Mouse (Mus musculus) embryonic facial prominence, embryonic 11.5 days (tissue): ENCODE data around the gene Agap1. TPM values are rescaled to one million over a fixed set of nuclear protein-coding genes. Genes with fewer than 3 reads are reported as not detected.

Experiments used
- ATAC-seq: fragments of 200-750 bp; cut with Nextera tagmentation; replicated peaks from 2 replicates; pipeline ENCODE4 v1.8.0; 2017; ENCODE audit warnings: low read depth; ENCODE audit not compliant: insufficient number of reproducible peaks, low FRiP score, low TSS enrichment
- DNase-seq: peaks from one replicate; pipeline ENCODE4 v3.0.0-alpha.2; 2015; ENCODE audit warnings: low spot score
- H3K27ac ChIP-seq: fragments of 300-500 bp; sonication (generic); replicated peaks from 2 replicates; pipeline ENCODE4 v1.5.1; 2014; ENCODE audit warnings: mild to moderate bottlenecking, low read depth, low read length, control low read depth
- H3K27me3 ChIP-seq: fragments of 300-500 bp; sonication (generic); 2 replicates; pipeline ENCODE4 v1.6.1; 2014; ENCODE audit warnings: mild to moderate bottlenecking, low read length, moderate library complexity, mixed read lengths; ENCODE audit not compliant: control insufficient read depth, insufficient read depth
- H3K36me3 ChIP-seq: fragments of 300-500 bp; sonication (generic); replicated peaks from 2 replicates; pipeline ENCODE4 v1.6.1; 2014; ENCODE audit warnings: low read depth, mild to moderate bottlenecking, low read length, moderate library complexity, mixed read lengths; ENCODE audit not compliant: control insufficient read depth, insufficient read depth
- H3K4me1 ChIP-seq: fragments of 300-500 bp; sonication (generic); 2 replicates; pipeline ENCODE4 v1.6.1; 2014; ENCODE audit warnings: low read length, mixed read lengths; ENCODE audit not compliant: control insufficient read depth, insufficient read depth
- H3K4me2 ChIP-seq: fragments of 300-500 bp; sonication (generic); 2 replicates; pipeline ENCODE4 v1.6.1; 2014; ENCODE audit warnings: low read depth, mild to moderate bottlenecking, control low read depth, low read length, moderate library complexity
- H3K4me3 ChIP-seq: fragments of 300-500 bp; sonication (generic); 2 replicates; pipeline ENCODE4 v1.5.1; 2014; ENCODE audit warnings: low read depth, low read length, control low read depth
- H3K9ac ChIP-seq: fragments of 300-500 bp; sonication (generic); replicated peaks from 2 replicates; pipeline ENCODE4 v1.6.1; 2014; ENCODE audit warnings: mild to moderate bottlenecking, control low read depth, low read length
- H3K9me3 ChIP-seq: fragments of 300-500 bp; sonication (generic); replicated peaks from 2 replicates; pipeline ENCODE4 v1.6.1; 2016; ENCODE audit warnings: mild to moderate bottlenecking, low read length, inconsistent platforms, mixed read lengths; ENCODE audit not compliant: control insufficient read depth
- WGBS: fragments of 180-500 bp; shearing (Covaris S2); extraction: QIAGEN DNeasy Blood & Tissue Kit; methylation state at CpG from one replicate; pipeline ENCODE4 v1.1.7; 2014; 5-methylcytosine and 5-hydroxymethylcytosine counted together
- polyA plus RNA-seq: library from polyadenylated mRNA; unstranded; fragments of >200 nt; fragmentation: Nextera tagmentation; extraction: Ambion mirVana; gene quantifications from 2 replicates; pipeline ENCODE4 v1.2.1, GENCODE M21; 2014

The Agap1 gene
- polyA plus RNA-seq, result 15.4 and 16.5 TPM in 2 replicates

- peaks cover 12% of the 10 kb centered on the region for H3K4me1 ChIP-seq
- no peaks in the 10 kb centered on the region for H3K27me3 ChIP-seq
- H3K4me2 ChIP-seq, result peak within 1 kb of the TSS; percentile 92
- peak within 1 kb of the TSS; percentile 85 for H3K27ac ChIP-seq
- ATAC-seq (peak; percentile 88), DNase-seq (peak; percentile 96)
- no peaks in the 10 kb centered on the region for H3K36me3 ChIP-seq
- peak within 1 kb of the TSS; percentile 90 for H3K9ac ChIP-seq
- under 1% methylated on average over 82 of the region's 118 CpGs for WGBS
- peak within 1 kb of the TSS; percentile 87 for H3K4me3 ChIP-seq
- no peaks in the 10 kb centered on the region; the same call in 1 of the 2 replicates for H3K9me3 ChIP-seq
These were observed at the start of gene Agap1 for GRCm38 (mm10) chr1:89454196-89455123. Agap1 (plus strand) TSS chr1:89454806.

- no peak for ATAC-seq
- no peak overlapping the region for H3K4me3 ChIP-seq
- H3K27ac ChIP-seq, result no peak overlapping the region
- H3K9me3 ChIP-seq, result no peaks in the 10 kb centered on the region
- no peaks in the 10 kb centered on the region for H3K36me3 ChIP-seq
- H3K4me2 ChIP-seq, result no peak overlapping the region
- no peak overlapping the region for H3K9ac ChIP-seq
- WGBS, result 76% methylated on average over 6 of the region's 6 CpGs
- H3K4me1 ChIP-seq, result no peaks in the 10 kb centered on the region
- H3K27me3 ChIP-seq, result no peaks in the 10 kb centered on the region
- no peak for DNase-seq
These were observed 48.6 kb upstream of the Agap1 start for GRCm38 (mm10) chr1:89405991-89406390.

GRCm38 (mm10) chr1:89407986-89408385 is 46.6 kb upstream of the Agap1 start:
- no peak overlapping the region for H3K4me2 ChIP-seq
- no peak for ATAC-seq
- H3K4me3 ChIP-seq, result no peak overlapping the region
- DNase-seq, result no peak
- 83% methylated on average over 8 of the region's 8 CpGs for WGBS
- H3K27me3 ChIP-seq, result no peaks in the 10 kb centered on the region
- H3K4me1 ChIP-seq, result no peaks in the 10 kb centered on the region
- H3K9me3 ChIP-seq, result no peaks in the 10 kb centered on the region
- no peaks in the 10 kb centered on the region for H3K36me3 ChIP-seq
- no peak overlapping the region for H3K9ac ChIP-seq
- H3K27ac ChIP-seq, result no peak overlapping the region

- 70% methylated on average over 2 of the region's 2 CpGs for WGBS
- H3K27me3 ChIP-seq, result no peaks in the 10 kb centered on the region
- no peak overlapping the region for H3K4me3 ChIP-seq
- no peaks in the 10 kb centered on the region for H3K9me3 ChIP-seq
- H3K4me2 ChIP-seq, result no peak overlapping the region
- H3K4me1 ChIP-seq, result peaks cover 2% of the 10 kb centered on the region; the same call in 1 of the 2 replicates
- ATAC-seq (no peak), DNase-seq (no peak)
- H3K27ac ChIP-seq, result no peak overlapping the region
- no peaks in the 10 kb centered on the region for H3K36me3 ChIP-seq
- H3K9ac ChIP-seq, result no peak overlapping the region
These were observed 41.5 kb upstream of the Agap1 start for GRCm38 (mm10) chr1:89413122-89413521.

- H3K9me3 ChIP-seq, result no peaks in the 10 kb centered on the region
- peaks cover 2% of the 10 kb centered on the region; the same call in 1 of the 2 replicates for H3K4me1 ChIP-seq
- no peak for DNase-seq
- no peak overlapping the region for H3K9ac ChIP-seq
- H3K4me2 ChIP-seq, result no peak overlapping the region
- 76% methylated on average over 9 of the region's 9 CpGs for whole genome bisulfite sequencing
- H3K27me3 ChIP-seq, result no peaks in the 10 kb centered on the region
- H3K36me3 ChIP-seq, result no peaks in the 10 kb centered on the region
- no peak overlapping the region for H3K27ac ChIP-seq
- H3K4me3 ChIP-seq, result no peak overlapping the region
- ATAC-seq, result no peak
These were observed 40.0 kb upstream of the Agap1 start for GRCm38 (mm10) chr1:89414563-89414962.

GRCm38 (mm10) chr1:89416929-89417328 is 37.7 kb upstream of the Agap1 start:
- H3K4me2 ChIP-seq, result no peak overlapping the region
- 60% methylated on average over 5 of the region's 5 CpGs for WGBS
- H3K27me3 ChIP-seq, result no peaks in the 10 kb centered on the region
- peaks cover 2% of the 10 kb centered on the region; the same call in 1 of the 2 replicates for H3K4me1 ChIP-seq
- no peak overlapping the region for H3K9ac ChIP-seq
- H3K4me3 ChIP-seq, result no peak overlapping the region
- H3K9me3 ChIP-seq, result no peaks in the 10 kb centered on the region
- H3K36me3 ChIP-seq, result no peaks in the 10 kb centered on the region
- H3K27ac ChIP-seq, result no peak overlapping the region
- DNase-seq (no peak), ATAC-seq (no peak)

- Histone ChIP-seq H3K9ac (no peak overlapping the region), H3K36me3 (no peaks in the 10 kb centered on the region), H3K4me3 (no peak overlapping the region), H3K4me2 (no peak overlapping the region), H3K27me3 (no peaks in the 10 kb centered on the region), H3K27ac (no peak overlapping the region), H3K9me3 (no peaks in the 10 kb centered on the region), H3K4me1 (no peaks in the 10 kb centered on the region)
- 72% methylated on average over 11 of the region's 11 CpGs for WGBS
- ATAC-seq (no peak), DNase-seq (no peak)
These were observed 34.0 kb upstream of the Agap1 start for GRCm38 (mm10) chr1:89420642-89421041.

- Histone ChIP-seq H3K9me3 (no peaks in the 10 kb centered on the region), H3K4me1 (no peaks in the 10 kb centered on the region), H3K36me3 (no peaks in the 10 kb centered on the region), H3K4me3 (no peak overlapping the region), H3K9ac (no peak overlapping the region), H3K27ac (no peak overlapping the region), H3K27me3 (no peaks in the 10 kb centered on the region), H3K4me2 (no peak overlapping the region)
- no peak for ATAC-seq
- 70% methylated on average over 4 of the region's 4 CpGs for WGBS
- DNase-seq, result no peak
These were observed 33.2 kb upstream of the Agap1 start for GRCm38 (mm10) chr1:89421401-89421800.
